Mouse (Mus musculus): ENCODE data around the gene Ptgis.

DNA sequence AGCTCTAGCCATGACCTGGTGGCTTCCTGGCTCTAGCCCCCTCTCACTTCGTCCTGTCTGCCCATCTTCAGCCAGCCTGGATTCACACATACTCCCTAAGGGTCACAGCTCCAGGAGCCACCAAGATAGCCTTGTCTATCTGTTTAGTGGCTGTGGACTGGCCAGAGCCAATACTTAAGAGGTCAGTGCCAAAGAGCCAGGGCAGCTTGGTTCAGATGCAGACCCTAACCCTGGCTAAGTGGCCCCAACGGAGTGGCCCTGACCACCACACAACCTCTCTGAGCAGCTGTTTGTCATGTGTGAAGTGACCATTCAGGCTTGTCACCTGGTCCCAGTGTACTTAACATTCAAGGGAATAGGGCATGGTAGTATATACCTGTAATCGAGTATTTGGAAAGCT lies 30.1 kb upstream of the Ptgis start:
- no peak for TF ChIP-seq CTCF (IDR thresholded peaks at IDR 0.05; ENCODE audit: control insufficient read depth, insufficient read depth, insufficient replicate concordance, low read depth, low read length)
- TF ChIP-seq POLR2A (IDR thresholded peaks at IDR 0.05; ENCODE audit: control insufficient read depth, low read depth, low read length) = no peak

Measured in testis, adult 2 months (tissue).